Mouse (Mus musculus): ENCODE measurements around the gene Sppl2b.
"Not testable (repeated sequence)": the region's sequence is repeated elsewhere in the genome, so short reads cannot be mapped to it uniquely, and the experiment has no call there.

The Sppl2b gene

GRCm38 (mm10) chr10:80823847-80824643 lies 31.0 kb upstream of the Sppl2b start:
- DNase-seq (ENCODE audit: low spot score in 2 of 2): no peak

- DNase-seq (ENCODE audit: low spot score in 2 of 2): no peak
Observed at GRCm38 (mm10) chr10:80824827-80825226, 30.2 kb upstream of the Sppl2b start.

DNA sequence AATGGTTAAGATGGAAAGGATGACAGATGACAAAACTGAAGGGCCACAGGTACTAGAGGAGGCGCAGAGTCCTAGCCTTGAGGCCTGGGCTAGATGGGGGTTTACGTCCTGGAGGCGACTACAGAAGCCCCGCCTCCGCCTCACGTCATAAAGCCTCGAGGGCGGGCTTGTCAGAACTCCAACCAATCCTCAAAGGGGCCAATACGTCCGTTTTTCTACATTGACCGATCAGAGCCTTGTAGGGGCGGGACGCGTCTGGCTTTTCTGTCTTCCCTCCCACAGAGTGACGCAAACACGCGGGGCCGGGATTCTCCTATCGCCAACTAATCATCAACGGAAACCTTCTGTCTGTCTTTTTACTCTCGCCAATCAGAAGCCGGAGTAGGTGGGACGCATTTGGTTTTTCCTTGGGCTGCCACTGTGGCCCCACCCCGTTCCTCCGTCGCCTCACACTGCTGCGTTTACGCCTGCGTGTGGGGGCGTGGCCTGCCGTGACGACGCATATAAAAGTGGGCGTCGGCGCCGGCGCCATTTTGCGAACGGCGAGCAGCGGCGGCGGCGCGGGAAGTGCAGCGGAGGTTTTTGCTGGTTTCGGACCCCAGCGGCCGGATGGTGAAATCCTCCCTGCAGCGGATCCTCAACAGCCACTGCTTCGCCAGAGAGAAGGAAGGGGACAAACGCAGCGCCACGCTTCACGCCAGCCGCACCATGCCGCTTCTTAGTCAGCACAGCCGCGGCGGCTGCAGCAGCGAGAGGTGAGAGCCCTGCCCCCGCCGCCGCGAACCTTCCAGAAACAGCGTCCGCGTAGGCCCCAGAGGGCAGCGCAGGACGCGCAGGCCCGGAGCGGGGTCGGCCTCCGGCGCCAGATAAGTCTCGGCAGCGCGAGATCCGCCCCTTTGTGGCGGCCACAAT lies 28.7 kb upstream of the Sppl2b start, which contains the start of gene Oaz1:
Gene Oaz1 (plus strand): TSS at position 506 of the 912 bp plus-strand sequence.
- DNase-seq (ENCODE audit: low spot score in 2 of 2): peak; percentile 97 to 99

GRCm38 (mm10) chr10:80827063-80827869 lies 27.8 kb upstream of the Sppl2b start:
- no peak for DNase-seq (ENCODE audit: low spot score in 2 of 2)

GRCm38 (mm10) chr10:80827870-80828420 lies 27.1 kb upstream of the Sppl2b start:
- DNase-seq (ENCODE audit: low spot score in 2 of 2): no peak

DNA sequence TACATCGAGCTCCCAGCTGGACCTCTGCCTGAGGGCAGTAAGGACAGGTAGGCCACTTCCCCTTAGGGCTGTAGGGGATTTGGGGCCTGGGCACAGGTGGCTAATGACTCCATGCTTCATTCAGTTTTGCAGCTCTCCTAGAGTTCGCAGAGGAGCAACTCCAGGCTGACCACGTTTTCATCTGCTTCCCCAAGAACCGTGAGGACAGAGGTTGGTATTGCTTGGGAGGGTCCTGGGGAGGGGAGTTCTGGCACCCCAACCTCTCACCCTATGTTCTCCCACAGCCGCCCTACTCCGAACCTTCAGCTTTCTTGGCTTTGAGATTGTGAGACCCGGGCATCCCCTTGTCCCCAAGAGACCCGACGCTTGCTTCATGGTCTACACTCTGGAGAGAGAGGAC lies 26.5 kb upstream of the Sppl2b start:
- DNase-seq (ENCODE audit: low spot score in 2 of 2): not testable (repeated sequence)

GRCm38 (mm10) chr10:80829359-80830278 lies 25.5 kb upstream of the Sppl2b start:
- no peak for DNase-seq (ENCODE audit: low spot score in 2 of 2)

DNA sequence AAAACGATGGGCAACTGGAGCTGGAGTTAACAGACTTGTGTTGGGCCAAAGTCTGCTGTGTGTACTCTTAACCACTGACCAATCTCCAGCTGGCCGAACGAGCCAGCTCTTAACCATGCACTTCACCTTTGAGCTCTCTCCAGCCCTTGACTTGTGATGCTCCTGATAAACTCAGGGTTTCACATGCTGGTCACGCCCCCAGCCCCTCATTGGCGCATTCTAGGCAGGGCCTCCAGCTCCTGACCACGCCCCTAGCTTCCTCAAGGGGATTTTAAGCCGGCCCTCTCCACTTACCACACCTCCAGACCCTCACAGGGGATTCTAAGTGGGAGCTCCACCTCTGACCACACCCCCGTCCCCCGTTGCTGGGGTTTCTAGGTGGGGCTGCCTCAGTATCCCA lies 23.9 kb upstream of the Sppl2b start:
- DNase-seq (ENCODE audit: low spot score in 2 of 2): no peak

GRCm38 (mm10) chr10:80832818-80833217 lies 22.3 kb upstream of the Sppl2b start:
- DNase-seq (ENCODE audit: low spot score in 2 of 2): no peak

DNA sequence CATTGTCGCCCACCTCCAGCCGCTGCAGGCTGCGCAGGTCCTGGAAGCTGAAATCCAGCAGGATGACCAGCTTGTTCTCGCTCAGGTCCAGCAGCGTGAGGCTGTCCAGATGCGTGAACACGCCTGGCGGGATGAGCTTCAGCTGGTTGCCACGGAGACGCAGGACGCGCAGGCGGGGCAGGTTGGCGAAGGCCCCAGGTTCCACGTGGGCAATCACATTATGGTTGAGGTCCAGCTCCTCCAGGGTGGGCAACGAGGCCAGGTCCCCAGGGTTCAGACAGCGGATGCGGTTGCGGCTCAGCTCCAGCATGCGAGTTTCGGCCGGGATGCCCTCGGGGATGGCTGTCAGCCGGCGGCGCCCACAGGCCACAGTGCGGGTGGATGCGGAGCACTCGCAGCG lies 19.5 kb upstream of the Sppl2b start:
- no peak for DNase-seq (ENCODE audit: low spot score in 2 of 2)

GRCm38 (mm10) chr10:80836949-80837379 lies 18.1 kb upstream of the Sppl2b start:
- peak in 1 of 2 experiments; percentile 41 for DNase-seq (ENCODE audit: low spot score in 2 of 2)

- DNase-seq (ENCODE audit: low spot score in 2 of 2): no peak
Observed at GRCm38 (mm10) chr10:80837827-80838226, 17.2 kb upstream of the Sppl2b start.

- DNase-seq (ENCODE audit: low spot score in 2 of 2): no peak
Observed at GRCm38 (mm10) chr10:80838346-80838912, 16.6 kb upstream of the Sppl2b start.

- no peak for DNase-seq (ENCODE audit: low spot score in 2 of 2)
Observed at GRCm38 (mm10) chr10:80839848-80840247, 15.2 kb upstream of the Sppl2b start.

GRCm38 (mm10) chr10:80841685-80842084 lies 13.4 kb upstream of the Sppl2b start:
- DNase-seq (ENCODE audit: low spot score in 2 of 2): no peak

DNA sequence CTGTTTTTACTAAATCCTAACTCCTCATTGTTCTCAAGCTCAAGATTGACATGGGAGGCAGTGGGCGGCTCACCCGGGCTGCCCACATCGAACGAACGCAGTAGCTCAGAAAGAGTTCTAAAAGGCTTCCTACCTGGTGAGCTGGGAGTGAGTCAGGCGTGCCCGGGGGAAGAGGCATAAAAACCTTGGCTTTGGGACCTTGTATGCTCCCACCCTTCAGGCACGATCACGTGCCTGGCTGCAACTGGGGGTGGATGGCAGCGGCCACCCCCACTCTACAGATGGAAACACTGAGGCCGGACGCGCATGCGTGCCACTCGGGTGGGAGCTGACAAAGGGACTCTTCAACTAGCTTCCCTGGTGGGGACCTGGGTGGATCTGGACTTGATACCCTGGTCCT lies 12.7 kb upstream of the Sppl2b start:
- no peak for DNase-seq (ENCODE audit: low spot score in 2 of 2)

DNA sequence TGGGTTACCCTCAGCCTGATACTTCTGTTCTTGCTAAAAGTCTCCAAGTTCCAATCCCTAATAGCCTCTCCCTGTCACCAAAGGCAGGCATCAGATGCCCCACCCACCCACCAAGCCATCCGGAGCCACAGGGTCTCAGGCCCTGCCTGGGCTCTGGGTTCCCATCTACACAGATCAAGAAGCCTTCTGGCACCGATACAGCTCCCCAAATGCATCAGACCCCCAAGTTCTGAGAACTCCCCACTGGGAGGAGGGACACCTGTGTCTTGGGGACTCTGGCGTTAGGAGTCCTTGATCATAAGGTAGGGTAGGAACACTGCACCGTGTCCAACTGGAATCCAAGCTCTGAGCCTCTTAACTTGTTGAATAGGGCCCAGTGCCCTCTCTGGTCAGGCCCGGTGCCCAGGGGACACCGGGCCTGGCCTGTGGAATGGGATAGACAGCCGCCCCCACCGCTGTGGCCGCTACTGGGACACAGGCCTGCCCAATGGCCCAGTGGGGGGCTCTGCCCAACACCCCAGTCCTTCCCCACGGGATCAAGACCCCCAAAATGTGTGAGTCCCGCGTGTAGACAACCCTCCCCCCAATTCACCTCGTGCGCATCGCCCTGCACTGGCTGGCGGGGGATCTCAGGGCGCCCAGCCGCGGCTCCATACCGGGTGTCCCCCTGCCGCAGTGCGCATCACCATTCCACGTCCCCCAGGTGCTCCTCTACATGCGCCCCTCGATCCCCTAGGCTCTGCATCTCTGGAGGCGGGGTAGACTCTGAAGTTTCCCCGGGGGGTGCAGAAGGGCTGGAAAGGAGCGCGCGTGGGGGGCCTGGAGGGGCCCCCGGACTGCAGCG lies 11.8 kb upstream of the Sppl2b start:
- no peak for DNase-seq (ENCODE audit: low spot score in 2 of 2)

DNA sequence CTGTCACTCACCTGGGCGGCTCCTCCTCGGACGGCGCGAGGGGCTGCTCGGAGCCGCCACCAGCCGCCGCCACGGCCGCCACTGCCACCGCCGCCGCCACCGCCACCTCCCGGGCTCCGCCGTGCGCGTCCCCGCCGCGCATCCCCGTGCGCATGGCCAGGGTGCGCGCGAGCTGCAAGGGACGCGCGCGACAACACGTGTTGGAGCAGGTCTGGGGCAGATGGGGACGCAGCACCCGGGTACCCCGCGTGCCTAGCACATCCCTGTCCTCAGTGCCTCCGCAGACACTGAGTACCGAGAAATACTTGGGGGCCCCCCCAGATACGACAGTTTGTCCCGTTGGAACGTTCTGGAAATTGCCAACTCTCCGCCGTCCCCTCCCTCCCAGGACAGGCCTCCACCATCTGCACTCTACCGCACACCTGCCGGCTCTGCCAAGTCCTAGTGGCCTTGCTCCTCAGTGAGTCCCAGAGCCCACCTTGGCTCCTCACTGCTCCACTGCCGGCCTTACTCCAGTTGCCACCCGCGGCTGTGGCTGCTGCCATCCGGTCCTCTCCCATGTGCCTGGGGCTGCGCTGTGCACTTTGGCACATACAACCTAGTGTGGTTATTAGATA lies 11.0 kb upstream of the Sppl2b start, which contains the start of gene Lingo3:
Gene Lingo3 (minus strand): TSS at position 109 of the 617 bp plus-strand sequence.
- DNase-seq (ENCODE audit: low spot score in 2 of 2): peak in 1 of 2 experiments; percentile 68
